ENCODE assay signal across 8 mouse cellular contexts in genomic region chr11:76167079-76167765, GRCm38 (mm10). TPM values are rescaled to one million over a fixed set of nuclear protein-coding genes. Genes with fewer than 3 reads are reported as not detected.
A peak's percentile ranks its signal among the peaks of the same experiment; 100 is the strongest.
DNase-seq lines count a peak whose midpoint lies in the region; ATAC-seq and TF ChIP-seq lines count a peak whose summit lies in the region.
"Had no signal": no experiment of that assay in that cellular context is flagged by ENCODE, and none has a peak within 500 bp of the region (broad histone marks: within the 10 kb centered on the region; RNA-seq: fewer than 3 reads in every experiment).

No protein-coding gene starts in this region.

- no peak overlapping the region for H3K4me2 ChIP-seq in embryonic facial prominence, embryonic 14.5 days (ENCODE audit: low read depth, low read length)
- no peak overlapping the region for H3K4me2 ChIP-seq in lung, embryonic 14.5 days
- H3K4me2 ChIP-seq: liver, embryonic 15.5 days had no signal

- no peaks in the 10 kb centered on the region for H3K9me3 ChIP-seq in embryonic facial prominence, embryonic 14.5 days (ENCODE audit: control insufficient read depth, low read length)
- H3K9me3 ChIP-seq in lung, embryonic 14.5 days (ENCODE audit: low read depth, low read length): no peaks in the 10 kb centered on the region
- H3K9me3 ChIP-seq: liver, embryonic 15.5 days had no signal

- WGBS in embryonic facial prominence, embryonic 14.5 days: 21% methylated on average over 5 of the region's 5 CpGs
- WGBS in lung, embryonic 14.5 days: 16% methylated on average over 5 of the region's 5 CpGs
- WGBS in small intestine, adult 2 months: 19% methylated on average over 5 of the region's 5 CpGs

- TF ChIP-seq POLR2A in small intestine, adult 2 months (IDR thresholded peaks at IDR 0.05; ENCODE audit: low read depth, low read length): no peak

- no peak overlapping the region for H3K4me3 ChIP-seq in embryonic facial prominence, embryonic 14.5 days (ENCODE audit: low read depth, low read length)
- H3K4me3 ChIP-seq in lung, embryonic 14.5 days (ENCODE audit: low read depth, low read length): no peak overlapping the region
- no peak overlapping the region for H3K4me3 ChIP-seq in small intestine, adult 2 months (ENCODE audit: low read depth, low read length)
- H3K4me3 ChIP-seq: liver, embryonic 15.5 days had no signal

- H3K4me1 ChIP-seq in embryonic facial prominence, embryonic 14.5 days (ENCODE audit: control insufficient read depth, insufficient read depth, low read length): no peaks in the 10 kb centered on the region
- H3K4me1 ChIP-seq in lung, embryonic 14.5 days (ENCODE audit: insufficient read depth): no peaks in the 10 kb centered on the region
- H3K4me1 ChIP-seq in small intestine, adult 2 months (ENCODE audit: control insufficient read depth, insufficient read depth, insufficient read length, low read length): no peaks in the 10 kb centered on the region

- peak; percentile 85 for TF ChIP-seq CTCF in lung, embryonic 14.5 days (IDR thresholded peaks at IDR 0.05; ENCODE audit: low read depth)
- 0 out of 2 replicates have a peak, but pooled peaks have one; percentile 4 for TF ChIP-seq CTCF in small intestine, adult 2 months (IDR thresholded peaks at IDR 0.05; ENCODE audit: extremely low read depth, insufficient read length, insufficient replicate concordance, low read depth, low read length)

- H3K36me3 ChIP-seq in embryonic facial prominence, embryonic 14.5 days (ENCODE audit: control insufficient read depth, insufficient read depth, low read length): peaks cover 26% of the 10 kb centered on the region
- H3K36me3 ChIP-seq in lung, embryonic 14.5 days (ENCODE audit: insufficient read depth): peaks cover 8% of the 10 kb centered on the region
- peaks cover 14% of the 10 kb centered on the region for H3K36me3 ChIP-seq in small intestine, adult 2 months (ENCODE audit: control insufficient read depth, insufficient read depth, low read length)

- no peak overlapping the region for H3K27ac ChIP-seq in embryonic facial prominence, embryonic 14.5 days (replicated peaks; ENCODE audit: low read depth, low read length)
- H3K27ac ChIP-seq in lung, embryonic 14.5 days (ENCODE audit: low read depth): no peak overlapping the region
- no peak overlapping the region for H3K27ac ChIP-seq in small intestine, adult 2 months (ENCODE audit: insufficient read depth, low read depth, low read length)
- H3K27ac ChIP-seq: liver, embryonic 15.5 days had no signal

- ATAC-seq in embryonic facial prominence, embryonic 14.5 days (ENCODE audit: low read depth): no peak
- peak; percentile 31; the same call in 1 of the 2 replicates for ATAC-seq in lung, embryonic 14.5 days (ENCODE audit: insufficient read depth)

- DNase-seq in 3134 (ENCODE audit: extremely low read depth, insufficient read length, low spot score): peak; percentile 34
- peak; percentile 86 for DNase-seq in 3T3-L1 (ENCODE audit: low read depth, low spot score)
- peak; percentile 85 to 88 for DNase-seq in adrenal gland, postnatal 36 days
- peak; percentile 72 for DNase-seq in embryonic facial prominence, embryonic 14.5 days (ENCODE audit: low spot score)
- peak; percentile 81 for DNase-seq in kidney, adult 9 months
- DNase-seq in lung, embryonic 14.5 days: peak; percentile 93

- H3K9ac ChIP-seq in embryonic facial prominence, embryonic 14.5 days (ENCODE audit: low read depth, low read length): no peak overlapping the region
- H3K9ac ChIP-seq in lung, embryonic 14.5 days: no peak overlapping the region
- H3K9ac ChIP-seq: liver, embryonic 15.5 days had no signal

- no peaks in the 10 kb centered on the region for H3K27me3 ChIP-seq in embryonic facial prominence, embryonic 14.5 days (replicated peaks; ENCODE audit: control insufficient read depth, insufficient read depth, low read length)
- no peaks in the 10 kb centered on the region for H3K27me3 ChIP-seq in lung, embryonic 14.5 days (ENCODE audit: insufficient read depth, low read length)
- no peaks in the 10 kb centered on the region for H3K27me3 ChIP-seq in small intestine, adult 2 months (ENCODE audit: control insufficient read depth, insufficient read depth, low read length)
- H3K27me3 ChIP-seq: liver, embryonic 15.5 days had no signal

RNA-seq across cellular contexts. Expression of gene Vps53, which starts 12.2 kb away (rescaled TPM):
- total RNA-seq in adrenal gland, postnatal 36 days (2021): 10 to 100 TPM; 49.2 to 54.2 TPM
- polyA plus RNA-seq in embryonic facial prominence, embryonic 14.5 days (2014; fragmentation: Nextera tagmentation; extraction: Ambion mirVana): 32.4 and 36.6 TPM in 2 replicates
- polyA plus RNA-seq in lung, embryonic 14.5 days (2014; fragmentation: Nextera tagmentation; extraction: Ambion mirVana): 34.5 and 35.6 TPM in 2 replicates
- polyA plus RNA-seq in small intestine, adult 2 months (2012; rRNA removed): 9.3 and 23.1 TPM in 2 replicates

RNA-seq across cellular contexts. Expression of gene Fam57a, which starts 12.2 kb away (rescaled TPM):
- total RNA-seq in adrenal gland, postnatal 36 days (2021): 1 to 10 TPM; 4.8 to 4.9 TPM
- polyA plus RNA-seq in embryonic facial prominence, embryonic 14.5 days (2014; fragmentation: Nextera tagmentation; extraction: Ambion mirVana): 34.2 and 36.8 TPM in 2 replicates
- polyA plus RNA-seq in lung, embryonic 14.5 days (2014; fragmentation: Nextera tagmentation; extraction: Ambion mirVana): 38.3 and 39.8 TPM in 2 replicates
- 8.9 and 13.6 TPM in 2 replicates for polyA plus RNA-seq in small intestine, adult 2 months (2012; rRNA removed)

RNA-seq across cellular contexts. Expression of gene Dbil5, which starts 50.2 kb away (rescaled TPM):
- not detected for total RNA-seq in adrenal gland, postnatal 36 days (2021)
- 0.79 and 0.96 TPM in 2 replicates for polyA plus RNA-seq in embryonic facial prominence, embryonic 14.5 days (2014; fragmentation: Nextera tagmentation; extraction: Ambion mirVana)
- polyA plus RNA-seq in lung, embryonic 14.5 days (2014; fragmentation: Nextera tagmentation; extraction: Ambion mirVana): 0.60 and 1.6 TPM in 2 replicates
- polyA plus RNA-seq in small intestine, adult 2 months (2012; rRNA removed): not detected in 2 replicates

RNA-seq across cellular contexts. Expression of gene Gemin4, which starts 50.2 kb away (rescaled TPM):
- total RNA-seq in adrenal gland, postnatal 36 days (2021): 1 to 10 TPM; 8.0 to 8.9 TPM
- polyA plus RNA-seq in embryonic facial prominence, embryonic 14.5 days (2014; fragmentation: Nextera tagmentation; extraction: Ambion mirVana): 22.3 and 30.4 TPM in 2 replicates
- polyA plus RNA-seq in lung, embryonic 14.5 days (2014; fragmentation: Nextera tagmentation; extraction: Ambion mirVana): 45.6 and 45.8 TPM in 2 replicates
- 2.6 and 3.7 TPM in 2 replicates for polyA plus RNA-seq in small intestine, adult 2 months (2012; rRNA removed)

Comparison
In these comparisons a context has a peak if more than half of its experiments do, and no peak if none do; other contexts are left out.
1. DNase-seq: peak in every context shown above with its lines; median percentile 93 in lung, embryonic 14.5 days; 86 in adrenal gland, postnatal 36 days; 86 in 3T3-L1; 81 in kidney, adult 9 months; 72 in embryonic facial prominence, embryonic 14.5 days; 34 in 3134.